Mouse (Mus musculus): Measurements from ENCODE around the gene Gm14819. TPM values are rescaled to one million over a fixed set of nuclear protein-coding genes. Genes with fewer than 3 reads are reported as not detected.
"Not testable (repeated sequence)": the region's sequence is repeated elsewhere in the genome, so short reads cannot be mapped to it uniquely, and the experiment has no call there.

Gm14819 gene
- not detected in 2 replicates for polyA plus RNA-seq (2016; fragmentation: Nextera tagmentation; extraction: Ambion mirVana)

- H3K4me1 ChIP-seq; H3K4me3 ChIP-seq; H3K27ac ChIP-seq; H3K36me3 ChIP-seq; H3K9me3 ChIP-seq (replicated peaks); H3K27me3 ChIP-seq (ENCODE audit: low read depth, poor library complexity, severe bottlenecking); DNase-seq (ENCODE audit: low spot score): not testable (repeated sequence)
- no CpG with 5 or more reads among the region's 6 CpGs for WGBS
These were observed at the start of gene Gm14819 for GRCm38 (mm10) chrX:35403883-35404282. Gm14819 (plus strand) TSS chrX:35404183.
